Mouse (Mus musculus): Measurements from ENCODE around the gene Sash1. TPM values are rescaled to one million over a fixed set of nuclear protein-coding genes. Genes with fewer than 3 reads are reported as not detected.
A peak's percentile ranks its signal among the peaks of the same experiment; 100 is the strongest.
"Not testable (repeated sequence)": the region's sequence is repeated elsewhere in the genome, so short reads cannot be mapped to it uniquely, and the experiment has no call there.

Sash1 gene
- polyA plus RNA-seq, 1 experiment from 2014 or later, result 2.8 TPM

DNA sequence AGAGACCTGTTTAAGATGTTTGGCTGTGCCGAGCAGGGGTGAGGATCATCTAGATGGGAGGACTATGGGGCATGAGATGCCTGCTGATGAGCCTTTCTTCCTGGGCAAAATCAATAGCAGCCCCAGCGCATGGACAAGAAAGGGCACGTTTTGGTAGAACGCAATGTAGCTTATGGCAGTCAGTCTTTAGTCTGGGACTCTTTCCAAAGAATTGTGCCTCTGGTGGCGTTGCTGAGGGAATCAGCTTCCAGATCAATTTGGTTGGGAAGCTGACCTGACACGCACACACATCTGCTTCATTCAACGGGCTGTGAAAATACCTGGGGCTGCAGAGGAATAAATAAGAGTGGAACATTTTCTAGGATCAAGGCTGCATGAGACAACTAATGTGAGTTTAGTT is 167.0 kb downstream of the Sash1 start:
- no peak overlapping the region for H3K27ac ChIP-seq (ENCODE audit: low read depth, low read length)
- no peak overlapping the region for H3K4me2 ChIP-seq (replicated peaks; ENCODE audit: low read depth)
- no peaks in the 10 kb centered on the region for H3K9me3 ChIP-seq (ENCODE audit: control insufficient read depth)
- no peak for TF ChIP-seq CTCF (IDR thresholded peaks at IDR 0.05; ENCODE audit: low read depth)
- H3K4me1 ChIP-seq (replicated peaks; ENCODE audit: control insufficient read depth, insufficient read depth, low read length), result no peaks in the 10 kb centered on the region
- H3K27me3 ChIP-seq (replicated peaks; ENCODE audit: control insufficient read depth, insufficient read depth, low read length), result no peaks in the 10 kb centered on the region
- no peak overlapping the region for H3K9ac ChIP-seq (ENCODE audit: low read depth, low read length)
- ATAC-seq, result no peak
- peaks cover 14% of the 10 kb centered on the region; the same call in 1 of the 2 replicates for H3K36me3 ChIP-seq (ENCODE audit: control insufficient read depth, insufficient read depth)
- 89% methylated on average over 7 of the region's 7 CpGs for WGBS
- no peak overlapping the region for H3K4me3 ChIP-seq (ENCODE audit: low read depth, low read length)

DNA sequence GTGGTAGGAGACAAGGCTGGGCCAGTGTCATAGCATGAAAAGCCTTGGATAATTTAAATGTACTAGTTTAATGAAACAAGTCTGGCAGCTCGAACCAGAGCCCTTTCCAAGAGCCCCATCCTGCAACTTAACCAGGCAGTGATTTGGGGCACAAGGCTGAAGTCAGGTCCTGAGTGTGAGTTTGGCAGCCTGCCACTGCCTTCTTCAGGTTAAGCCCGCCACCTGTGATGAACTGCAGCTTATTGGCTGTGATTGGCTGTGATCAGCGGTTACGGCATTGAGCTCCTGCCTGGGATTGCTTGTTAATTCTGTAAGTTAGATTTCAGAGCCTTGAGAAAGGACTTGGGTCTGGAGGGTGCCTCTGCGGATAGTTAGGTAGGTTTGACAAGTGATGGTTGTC is 168.7 kb downstream of the Sash1 start:
- H3K9me3 ChIP-seq (ENCODE audit: control insufficient read depth), result no peaks in the 10 kb centered on the region
- no peaks in the 10 kb centered on the region for H3K4me1 ChIP-seq (replicated peaks; ENCODE audit: control insufficient read depth, insufficient read depth, low read length)
- H3K27ac ChIP-seq (ENCODE audit: low read depth, low read length), result no peak overlapping the region
- TF ChIP-seq CTCF (IDR thresholded peaks at IDR 0.05; ENCODE audit: low read depth), result no peak
- no peak overlapping the region for H3K4me2 ChIP-seq (replicated peaks; ENCODE audit: low read depth)
- H3K36me3 ChIP-seq (ENCODE audit: control insufficient read depth, insufficient read depth), result peaks cover 6% of the 10 kb centered on the region; the same call in 1 of the 2 replicates
- WGBS, result 81% methylated on average over 5 of the region's 5 CpGs
- H3K4me3 ChIP-seq (ENCODE audit: low read depth, low read length), result no peak overlapping the region
- H3K27me3 ChIP-seq (replicated peaks; ENCODE audit: control insufficient read depth, insufficient read depth, low read length), result no peaks in the 10 kb centered on the region
- H3K9ac ChIP-seq (ENCODE audit: low read depth, low read length), result no peak overlapping the region
- ATAC-seq, result no peak

DNA sequence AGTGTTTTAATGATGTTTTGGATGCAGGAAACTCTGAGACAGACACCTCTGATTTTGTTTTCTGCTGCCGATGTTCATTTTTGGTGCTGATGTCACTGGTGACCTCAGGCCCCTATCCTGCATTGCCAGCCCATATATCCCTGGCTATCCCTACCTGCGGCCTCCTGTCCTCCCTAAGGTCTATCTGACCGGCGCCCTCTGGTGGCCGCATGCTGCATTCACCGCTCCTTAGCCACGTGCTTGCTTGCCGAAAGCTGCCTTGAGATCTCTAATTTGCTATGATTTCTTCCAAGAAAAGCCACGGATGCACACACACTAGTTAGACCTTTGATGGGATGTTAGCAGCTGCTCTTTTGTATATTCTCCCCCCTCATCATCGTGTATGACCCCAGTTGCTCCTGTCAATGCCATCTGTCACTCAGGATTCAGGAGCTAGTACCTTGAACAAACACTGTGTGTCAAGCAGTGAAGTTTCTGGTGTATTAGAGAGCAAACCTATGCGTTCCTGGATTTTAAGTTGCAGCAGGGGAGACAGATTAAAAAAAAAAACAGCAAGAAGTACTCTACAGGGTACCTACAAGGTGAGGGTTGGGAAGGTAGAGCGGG is 170.1 kb downstream of the Sash1 start:
- ATAC-seq, result peak; percentile 60; the same call in 1 of the 2 replicates
- no peak overlapping the region for H3K4me3 ChIP-seq (ENCODE audit: low read depth, low read length)
- H3K9me3 ChIP-seq (ENCODE audit: control insufficient read depth), result no peaks in the 10 kb centered on the region
- H3K36me3 ChIP-seq (ENCODE audit: control insufficient read depth, insufficient read depth), result no peaks in the 10 kb centered on the region
- H3K27me3 ChIP-seq (replicated peaks; ENCODE audit: control insufficient read depth, insufficient read depth, low read length), result no peaks in the 10 kb centered on the region
- H3K27ac ChIP-seq (ENCODE audit: low read depth, low read length), result no peak overlapping the region
- 15% methylated on average over 12 of the region's 12 CpGs for WGBS
- no peaks in the 10 kb centered on the region for H3K4me1 ChIP-seq (replicated peaks; ENCODE audit: control insufficient read depth, insufficient read depth, low read length)
- no peak overlapping the region for H3K4me2 ChIP-seq (replicated peaks; ENCODE audit: low read depth)
- peak; percentile 95 for TF ChIP-seq CTCF (IDR thresholded peaks at IDR 0.05; ENCODE audit: low read depth)
- H3K9ac ChIP-seq (ENCODE audit: low read depth, low read length), result no peak overlapping the region

DNA sequence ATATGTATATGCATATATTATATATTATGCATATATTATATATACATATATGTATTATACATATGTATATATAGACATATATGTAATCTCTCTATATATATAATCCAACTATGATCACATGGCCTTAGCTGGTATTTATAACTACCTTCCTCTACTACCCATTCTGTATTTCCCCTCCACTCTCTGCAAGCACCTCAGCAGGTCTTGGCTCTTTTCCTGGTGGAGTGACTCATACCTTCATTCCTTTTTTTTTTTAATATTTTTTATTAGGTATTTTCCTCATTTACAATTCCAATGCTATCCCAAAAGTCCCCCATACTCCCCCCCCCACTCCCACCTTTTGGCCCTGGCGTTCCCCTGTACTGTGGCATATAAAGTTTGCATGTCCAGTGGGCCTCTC is 189.2 kb downstream of the Sash1 start:
- not testable (repeated sequence) for H3K36me3 ChIP-seq (ENCODE audit: control insufficient read depth, insufficient read depth); H3K9me3 ChIP-seq (ENCODE audit: control insufficient read depth); H3K4me2 ChIP-seq (replicated peaks; ENCODE audit: low read depth); H3K4me1 ChIP-seq (replicated peaks; ENCODE audit: control insufficient read depth, insufficient read depth, low read length); H3K4me3 ChIP-seq (ENCODE audit: low read depth, low read length); H3K27ac ChIP-seq (ENCODE audit: low read depth, low read length); H3K9ac ChIP-seq (ENCODE audit: low read depth, low read length); H3K27me3 ChIP-seq (replicated peaks; ENCODE audit: control insufficient read depth, insufficient read depth, low read length); ATAC-seq
- 86% methylated on average over 1 of the region's 1 CpGs for WGBS

DNA sequence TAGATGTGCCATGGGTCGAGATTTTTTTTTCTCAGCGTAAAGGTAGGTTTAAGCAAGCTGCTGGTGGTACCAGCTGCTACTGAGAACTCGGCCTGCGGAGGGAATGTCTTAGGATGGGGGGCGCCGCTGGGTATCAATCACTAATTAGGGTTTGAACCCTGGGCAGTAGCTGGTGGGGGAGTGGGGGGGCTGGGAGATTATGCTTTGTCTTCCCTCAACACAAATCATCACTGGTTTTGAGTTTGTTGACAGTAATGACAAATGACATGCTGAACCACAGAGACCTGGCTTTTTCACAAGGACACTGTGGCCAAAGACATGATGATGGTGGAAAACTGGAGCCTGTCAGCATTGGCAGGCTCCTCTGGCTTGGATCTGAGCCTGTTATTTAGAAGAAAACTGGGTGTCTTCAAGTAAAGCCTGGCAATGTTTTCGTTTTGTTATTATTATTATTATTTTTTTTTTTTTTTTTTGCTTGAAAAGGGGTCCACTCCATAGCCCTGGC is 191.8 kb downstream of the Sash1 start:
- no peak for ATAC-seq
- no peaks in the 10 kb centered on the region for H3K9me3 ChIP-seq (ENCODE audit: control insufficient read depth)
- WGBS, result 83% methylated on average over 7 of the region's 7 CpGs
- no peak for TF ChIP-seq CTCF (IDR thresholded peaks at IDR 0.05; ENCODE audit: low read depth)
- H3K4me2 ChIP-seq (replicated peaks; ENCODE audit: low read depth), result no peak overlapping the region
- no peaks in the 10 kb centered on the region for H3K36me3 ChIP-seq (ENCODE audit: control insufficient read depth, insufficient read depth)
- H3K9ac ChIP-seq (ENCODE audit: low read depth, low read length), result no peak overlapping the region
- no peak overlapping the region for H3K27ac ChIP-seq (ENCODE audit: low read depth, low read length)
- no peaks in the 10 kb centered on the region for H3K27me3 ChIP-seq (replicated peaks; ENCODE audit: control insufficient read depth, insufficient read depth, low read length)
- no peak overlapping the region for H3K4me3 ChIP-seq (ENCODE audit: low read depth, low read length)
- no peaks in the 10 kb centered on the region for H3K4me1 ChIP-seq (replicated peaks; ENCODE audit: control insufficient read depth, insufficient read depth, low read length)

DNA sequence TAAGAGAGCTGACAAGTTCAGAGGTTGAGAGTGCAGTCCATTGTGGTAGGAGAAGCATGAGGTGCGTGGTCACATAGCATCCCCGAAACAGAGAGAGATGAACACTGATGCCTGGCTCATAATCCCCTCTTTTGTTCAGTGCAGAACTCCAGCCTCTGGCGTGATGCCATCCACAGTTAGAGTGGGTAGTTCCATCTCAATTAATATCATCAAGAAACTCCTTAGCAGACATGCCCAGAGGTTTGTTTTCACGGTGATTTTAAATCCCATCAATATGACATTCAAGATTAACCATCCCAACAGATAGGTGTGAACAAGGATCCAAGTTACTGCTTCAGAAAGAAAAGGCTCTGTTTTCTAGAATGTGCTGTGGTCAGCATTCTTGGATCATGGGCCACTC is 192.3 kb downstream of the Sash1 start:
- H3K9ac ChIP-seq (ENCODE audit: low read depth, low read length), result no peak overlapping the region
- no peak overlapping the region for H3K4me2 ChIP-seq (replicated peaks; ENCODE audit: low read depth)
- ATAC-seq, result no peak
- TF ChIP-seq CTCF (IDR thresholded peaks at IDR 0.05; ENCODE audit: low read depth), result no peak
- H3K27ac ChIP-seq (ENCODE audit: low read depth, low read length), result no peak overlapping the region
- no peaks in the 10 kb centered on the region for H3K4me1 ChIP-seq (replicated peaks; ENCODE audit: control insufficient read depth, insufficient read depth, low read length)
- WGBS, result 88% methylated on average over 4 of the region's 4 CpGs
- H3K9me3 ChIP-seq (ENCODE audit: control insufficient read depth), result no peaks in the 10 kb centered on the region
- no peak overlapping the region for H3K4me3 ChIP-seq (ENCODE audit: low read depth, low read length)
- H3K36me3 ChIP-seq (ENCODE audit: control insufficient read depth, insufficient read depth), result no peaks in the 10 kb centered on the region
- H3K27me3 ChIP-seq (replicated peaks; ENCODE audit: control insufficient read depth, insufficient read depth, low read length), result no peaks in the 10 kb centered on the region

DNA sequence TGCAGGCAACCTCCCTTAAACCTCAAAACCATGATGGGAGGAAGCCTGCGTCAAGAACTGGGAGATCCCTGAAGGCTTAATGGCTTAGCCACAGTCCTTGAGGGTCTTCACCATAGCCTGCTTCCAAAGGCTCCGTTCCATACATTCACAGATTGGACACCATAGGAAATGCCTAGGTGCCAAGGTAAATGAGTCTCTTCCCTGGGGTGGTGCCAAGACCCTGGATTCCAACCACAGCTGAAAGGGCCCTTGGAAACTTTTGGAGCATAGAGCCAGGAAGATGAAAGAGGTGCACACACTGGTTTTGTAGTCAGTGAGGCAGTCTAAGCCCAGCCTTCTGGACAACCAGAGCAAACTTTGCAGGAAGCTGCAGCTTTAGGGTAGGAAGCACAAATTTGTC is 193.3 kb downstream of the Sash1 start:
- H3K27ac ChIP-seq (ENCODE audit: low read depth, low read length), result no peak overlapping the region
- no peak for ATAC-seq
- H3K4me3 ChIP-seq (ENCODE audit: low read depth, low read length), result no peak overlapping the region
- no peak overlapping the region for H3K9ac ChIP-seq (ENCODE audit: low read depth, low read length)
- no peaks in the 10 kb centered on the region for H3K27me3 ChIP-seq (replicated peaks; ENCODE audit: control insufficient read depth, insufficient read depth, low read length)
- no peaks in the 10 kb centered on the region for H3K36me3 ChIP-seq (ENCODE audit: control insufficient read depth, insufficient read depth)
- 91% methylated on average over 2 of the region's 2 CpGs for WGBS
- no peak overlapping the region for H3K4me2 ChIP-seq (replicated peaks; ENCODE audit: low read depth)
- H3K9me3 ChIP-seq (ENCODE audit: control insufficient read depth), result no peaks in the 10 kb centered on the region
- no peak for TF ChIP-seq CTCF (IDR thresholded peaks at IDR 0.05; ENCODE audit: low read depth)
- H3K4me1 ChIP-seq (replicated peaks; ENCODE audit: control insufficient read depth, insufficient read depth, low read length), result no peaks in the 10 kb centered on the region

All from intestine, postnatal 0 days (tissue).